Mouse (Mus musculus) left cerebral cortex, postnatal 36 days (tissue): ENCODE data around the gene Pgbd5. TPM values are rescaled to one million over a fixed set of nuclear protein-coding genes. Genes with fewer than 3 reads are reported as not detected.
A peak's percentile ranks its signal among the peaks of the same experiment; 100 is the strongest.
"Not testable (repeated sequence)": the region's sequence is repeated elsewhere in the genome, so short reads cannot be mapped to it uniquely, and the experiment has no call there.

Experiments used
- DNase-seq, 2 experiments: peaks; one replicate each; pipeline ENCODE4 v3.0.0; 2021 to 2022; ENCODE audit warnings: low spot score in 2 of 2, mixed read lengths in 1 of 2
- intact Hi-C: fragments of 180-260 bp; cut with DNase I; formaldehyde crosslinking; loops from one replicate; pipeline ENCODE4 v1.15.1; 2025
- total RNA-seq, 2 experiments: library from RNA; stranded (reverse); gene quantifications; 2 replicates each; pipeline ENCODE4 v1.2.3; 2021

Gene Pgbd5
- total RNA-seq, 2 experiments from 2014 or later = 211 to 220 TPM

DNA sequence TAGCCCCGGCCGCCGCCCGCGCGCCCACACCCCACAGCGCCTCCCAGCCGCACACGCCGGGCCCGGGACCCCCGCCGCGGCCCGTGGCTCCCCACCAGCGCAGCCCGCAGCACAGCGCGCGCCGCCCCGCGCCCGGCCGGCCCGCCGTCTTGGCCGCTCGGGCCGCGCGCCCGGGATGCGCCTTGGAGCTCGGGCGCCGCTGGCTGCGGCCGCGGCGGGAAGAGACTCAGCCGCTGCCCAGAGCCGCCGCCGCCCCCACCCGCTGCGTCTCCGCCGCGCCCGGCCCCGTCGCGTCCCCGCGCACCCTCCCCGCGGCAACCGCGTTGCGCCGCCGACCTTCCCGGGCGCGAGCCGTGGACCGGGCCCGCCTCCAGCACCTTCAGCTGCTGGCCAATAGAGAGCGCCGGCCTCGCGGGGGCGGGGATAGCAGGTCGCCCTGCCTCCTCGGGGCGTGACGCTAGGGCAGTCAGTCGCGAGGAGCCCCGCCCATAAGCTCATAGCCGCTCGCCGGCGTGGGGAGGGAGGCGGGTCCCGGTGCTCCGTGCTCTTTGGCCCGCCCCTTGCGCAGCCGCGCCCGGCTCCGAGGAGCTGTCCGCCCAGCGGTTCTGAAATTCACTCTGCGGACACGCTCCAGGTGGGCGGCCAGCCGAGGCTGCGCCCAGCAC is 5.2 kb downstream of the Pgbd5 start:
- DNase-seq = peak; percentile 95 to 98
- intact Hi-C loops = loop anchor here (5.0 kb wide), 2 partner anchors 37 to 88 kb away; partner anchors contain the start of gene Cog2

- intact Hi-C loops = loop anchor here (5.0 kb wide), 2 partner anchors 36 to 89 kb away; partner anchors contain the start of gene Cog2
- DNase-seq = peak; percentile 52 to 66
Measured at GRCm38 (mm10) chr8:124433451-124434125, 5.9 kb downstream of the Pgbd5 start.

DNA sequence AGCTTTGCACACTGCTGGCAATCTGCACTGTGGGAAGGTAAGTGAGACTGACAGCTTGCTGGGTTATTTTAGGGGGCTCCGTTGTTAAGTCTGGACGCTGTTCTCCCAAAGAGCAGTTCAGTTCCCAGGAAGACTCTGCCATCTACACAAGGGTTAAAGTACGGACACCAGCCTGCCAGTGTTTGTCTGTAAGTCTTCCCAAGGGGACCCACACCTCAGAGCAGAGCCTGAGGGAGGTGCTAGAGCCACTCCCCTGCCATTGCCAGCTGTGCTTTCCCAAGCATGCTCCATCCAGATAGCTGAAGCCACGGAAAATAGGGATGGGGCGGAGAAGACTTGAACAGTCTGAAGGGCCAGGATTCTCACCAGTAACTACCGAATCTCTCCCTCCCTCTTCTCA is 8.6 kb downstream of the Pgbd5 start:
- DNase-seq = peak in 1 of 2 experiments; percentile 42
- intact Hi-C loops = loop anchor here (5.0 kb wide), 2 partner anchors 34 to 91 kb away; partner anchors contain the start of gene Cog2

- peak; percentile 49 to 54 for DNase-seq
- intact Hi-C loops = no loop called here
Measured at GRCm38 (mm10) chr8:124429417-124429816, 10.0 kb downstream of the Pgbd5 start.

- DNase-seq, intact Hi-C loops: not testable (repeated sequence)
Measured at GRCm38 (mm10) chr8:124428721-124429120, 10.7 kb downstream of the Pgbd5 start.

- no peak for DNase-seq
- intact Hi-C loops = no loop called here
Measured at GRCm38 (mm10) chr8:124421413-124421812, 18.0 kb downstream of the Pgbd5 start.

DNA sequence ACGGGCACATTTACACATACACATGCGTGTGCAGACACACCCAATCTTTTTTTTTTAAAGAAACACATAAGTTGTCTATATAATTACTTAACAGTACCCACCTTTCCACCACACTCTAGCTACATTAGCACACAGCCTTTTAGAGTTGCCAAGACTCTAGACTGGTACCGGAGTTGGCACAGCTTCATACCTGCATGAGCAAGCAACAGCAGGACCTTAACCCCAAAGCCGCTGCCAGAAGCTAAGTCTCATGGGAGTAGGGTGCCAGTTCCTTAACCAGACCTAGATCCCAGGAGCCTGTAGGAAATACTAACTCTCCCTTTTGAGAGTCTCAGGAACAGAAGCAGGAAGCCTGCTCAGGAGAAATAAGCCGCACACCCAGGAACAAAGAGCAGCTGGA is 20.5 kb downstream of the Pgbd5 start:
- intact Hi-C loops = no loop called here
- DNase-seq = no peak

GRCm38 (mm10) chr8:124418185-124418584 is 21.3 kb downstream of the Pgbd5 start:
- intact Hi-C loops = no loop called here
- DNase-seq = no peak

DNA sequence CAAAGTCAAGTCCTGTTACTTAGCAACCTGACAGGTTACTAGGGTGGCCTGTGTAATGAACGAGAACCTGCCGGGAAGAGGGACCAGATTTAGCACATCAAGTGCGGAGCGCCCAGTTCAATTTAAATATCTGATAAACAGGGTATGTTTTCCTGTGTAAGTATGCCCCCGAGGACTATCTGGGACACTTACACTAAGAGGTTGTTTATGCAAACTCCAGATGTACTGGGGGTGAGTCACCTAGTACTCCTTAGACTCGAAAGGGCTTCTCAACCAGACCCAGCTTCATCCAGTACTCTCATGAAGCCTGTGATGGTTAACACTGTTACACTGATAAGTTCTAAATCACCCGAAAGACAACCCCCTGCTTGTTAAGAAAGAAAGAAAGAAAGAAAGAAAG is 22.8 kb downstream of the Pgbd5 start:
- no peak for DNase-seq
- intact Hi-C loops = no loop called here

GRCm38 (mm10) chr8:124415789-124416188 is 23.7 kb downstream of the Pgbd5 start:
- no peak for DNase-seq
- intact Hi-C loops = no loop called here

- DNase-seq = peak in 1 of 2 experiments; percentile 54
- intact Hi-C loops = no loop called here
Measured at GRCm38 (mm10) chr8:124415002-124415401, 24.5 kb downstream of the Pgbd5 start.

DNA sequence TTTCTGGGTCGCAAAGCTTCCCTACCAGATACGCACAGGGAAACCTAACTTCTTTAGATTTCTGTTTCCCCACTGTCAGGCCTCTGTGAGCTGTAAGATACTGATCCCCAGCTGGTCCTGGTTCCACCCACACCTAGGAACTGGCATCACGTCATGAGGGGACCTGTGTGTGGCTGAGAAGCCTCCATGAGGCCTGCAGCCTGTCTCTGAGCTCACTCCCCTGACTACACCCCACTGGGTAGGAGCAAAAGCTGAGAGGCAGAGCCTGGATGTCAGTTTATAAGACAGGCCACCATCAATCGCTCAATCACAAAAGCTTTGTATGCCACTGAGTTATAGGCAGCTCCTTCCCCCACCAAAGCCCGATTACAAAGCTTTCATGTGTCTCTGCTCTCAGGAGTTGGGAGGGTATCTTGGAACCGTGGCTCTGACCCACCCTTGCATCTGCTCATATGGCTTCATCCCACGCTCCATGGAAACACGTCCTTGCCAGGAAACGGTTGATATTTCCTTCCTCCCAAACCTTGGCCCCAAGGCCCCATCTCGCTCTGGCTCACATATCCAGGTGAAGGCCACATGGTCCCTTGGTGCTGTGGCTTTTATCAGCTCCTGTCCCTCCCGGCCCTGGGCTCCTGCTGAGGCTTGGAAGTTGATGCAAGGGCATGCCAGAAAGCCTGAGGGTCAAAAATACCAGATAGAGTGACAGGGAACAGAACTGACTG is 26.1 kb downstream of the Pgbd5 start:
- peak in 1 of 2 experiments; percentile 50 for DNase-seq

DNA sequence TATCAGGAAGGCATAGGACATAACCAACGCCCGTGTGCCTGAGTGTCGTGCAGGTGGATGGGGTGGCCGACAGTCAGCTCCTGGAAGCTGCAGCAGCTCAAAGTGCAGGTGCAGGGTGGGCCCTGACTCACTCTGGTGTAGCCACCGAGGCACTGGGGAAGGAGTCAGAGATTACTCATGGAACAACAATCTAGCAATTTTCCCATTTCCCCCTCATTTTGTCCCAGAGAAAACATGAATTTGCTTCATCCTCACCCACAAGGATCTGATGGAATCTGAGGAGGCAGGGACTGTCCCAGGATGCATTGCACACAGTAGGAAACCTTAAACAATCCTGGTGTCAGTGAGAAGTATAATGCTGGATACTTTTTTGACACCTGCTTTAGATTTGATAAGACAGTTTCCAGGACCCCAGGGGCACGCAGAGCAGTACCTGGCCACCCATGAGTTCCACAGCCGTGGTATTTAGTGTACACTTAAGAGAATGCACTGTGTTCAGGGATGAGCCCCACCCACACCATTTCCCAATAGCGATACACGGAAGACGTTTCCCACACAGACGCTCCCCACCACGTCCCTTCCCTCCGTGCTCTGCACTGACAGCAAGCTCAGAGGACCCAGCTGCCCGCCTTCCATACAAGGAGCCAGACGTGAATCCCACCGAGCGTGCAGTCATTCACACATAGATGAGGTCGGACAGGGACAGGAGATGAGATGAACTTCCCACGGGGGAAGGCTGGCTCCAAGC is 26.8 kb downstream of the Pgbd5 start:
- DNase-seq = peak in 1 of 2 experiments; percentile 27
- intact Hi-C loops = loop anchor here (2.0 to 5.0 kb wide), 2 partner anchors 14 to 105 kb away; no protein-coding TSS in a partner anchor

More for the DNA sequence above, 26.1 kb downstream of the Pgbd5 start:
- intact Hi-C loops = loop anchor here (2.0 to 5.0 kb wide), 2 partner anchors 15 to 104 kb away; no protein-coding TSS in a partner anchor

GRCm38 (mm10) chr8:124404471-124405260 is 34.8 kb downstream of the Pgbd5 start:
- intact Hi-C loops = no loop called here
- DNase-seq = no peak

DNA sequence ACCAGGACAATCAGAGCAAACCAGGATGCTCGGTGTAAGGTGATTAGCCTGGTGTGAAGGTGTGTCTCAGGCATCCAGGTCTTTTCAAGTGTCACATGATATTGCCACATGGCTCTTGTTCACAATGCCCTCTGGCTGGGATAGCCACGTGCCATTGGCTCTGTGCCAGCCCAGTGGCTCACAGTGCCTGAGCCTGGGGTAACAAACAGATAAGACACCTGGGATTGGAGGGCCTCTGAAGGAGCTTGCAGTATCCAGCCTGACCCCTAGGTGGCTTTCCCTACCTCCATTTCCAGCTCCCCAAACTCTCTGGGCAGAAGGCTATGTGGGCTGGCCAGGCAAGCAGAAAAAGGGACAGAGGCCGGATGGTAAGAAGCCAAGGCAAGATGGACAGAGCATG is 35.6 kb downstream of the Pgbd5 start:
- DNase-seq = no peak
- intact Hi-C loops = no loop called here

GRCm38 (mm10) chr8:124399403-124399861 is 40.0 kb downstream of the Pgbd5 start:
- intact Hi-C loops = loop anchor here (2.0 to 5.0 kb wide), 3 partner anchors 13 to 108 kb away; no protein-coding TSS in a partner anchor
- peak; percentile 63 to 69 for DNase-seq

DNA sequence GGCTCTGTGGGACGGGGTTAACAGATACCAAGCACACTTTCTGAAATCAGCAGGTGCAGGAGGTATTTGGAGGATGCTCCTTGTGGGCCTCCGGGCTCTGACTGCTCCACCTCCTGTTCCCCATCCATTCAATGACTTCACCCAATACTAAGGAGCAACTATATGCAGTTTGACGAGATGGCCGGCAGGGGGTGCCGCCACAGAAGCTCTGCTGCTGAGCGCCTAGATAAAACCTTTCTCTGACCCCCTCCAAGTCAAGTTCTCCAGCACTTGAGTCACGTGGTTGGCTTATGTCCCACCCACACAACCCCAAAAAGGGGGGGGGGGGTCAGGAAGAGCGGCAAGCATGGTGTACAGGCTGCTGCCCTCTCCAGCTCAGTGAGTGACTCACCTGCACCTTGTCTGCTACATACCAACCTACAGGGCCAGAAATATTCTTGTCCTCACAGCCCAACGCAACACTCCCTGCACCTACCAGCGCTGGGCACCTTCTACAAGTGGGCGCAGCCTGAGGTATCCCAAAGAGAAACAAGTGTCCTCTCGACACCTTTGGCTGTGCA is 40.5 kb downstream of the Pgbd5 start:
- intact Hi-C loops = loop anchor here (2.0 to 5.0 kb wide), 3 partner anchors 14 to 108 kb away; no protein-coding TSS in a partner anchor
- peak in 1 of 2 experiments; percentile 50 for DNase-seq
